Mouse (Mus musculus): ENCODE results near the gene Zfp644.
"Not testable (repeated sequence)": the region's sequence is repeated elsewhere in the genome, so short reads cannot be mapped to it uniquely, and the experiment has no call there.

Gene Zfp644

GRCm38 (mm10) chr5:106696396-106697337 lies at the start of gene Zfp644:
Zfp644 (minus strand) TSS chr5:106697287.
- DNase-seq = peak; percentile 89 to 94

GRCm38 (mm10) chr5:106739716-106740115 lies 42.6 kb upstream of the Zfp644 start:
- no peak for DNase-seq

GRCm38 (mm10) chr5:106723487-106723886 lies 26.4 kb upstream of the Zfp644 start:
- DNase-seq = no peak

- no peak for DNase-seq
Measured at GRCm38 (mm10) chr5:106722771-106723170, 25.7 kb upstream of the Zfp644 start.

- peak; percentile 20 to 47 for DNase-seq
Measured at GRCm38 (mm10) chr5:106711870-106712277, 14.8 kb upstream of the Zfp644 start.

GRCm38 (mm10) chr5:106711220-106711726 lies 14.2 kb upstream of the Zfp644 start:
- peak; percentile 11 to 21 for DNase-seq

DNA sequence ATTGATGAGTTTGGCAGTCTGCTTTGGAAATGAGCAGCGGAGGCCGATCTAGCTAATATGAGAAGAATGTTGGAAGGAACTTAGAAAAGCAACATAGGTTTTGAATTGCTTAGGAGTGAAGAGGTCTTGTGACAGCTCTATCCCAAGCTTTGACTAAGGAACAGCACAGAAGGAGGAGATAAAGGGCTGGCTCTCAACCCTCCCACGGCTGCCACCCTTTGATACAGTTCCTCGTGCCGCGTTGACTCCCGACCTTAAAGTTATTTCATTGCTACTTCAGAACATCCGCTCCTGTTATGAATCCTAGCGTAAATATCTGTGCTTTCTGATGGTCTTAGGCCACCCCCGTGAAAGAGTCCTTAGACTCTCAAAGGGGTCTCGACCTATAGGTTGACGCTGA lies 13.5 kb upstream of the Zfp644 start:
- DNase-seq = peak in 1 of 2 experiments; percentile 10

GRCm38 (mm10) chr5:106710085-106710409 lies 13.0 kb upstream of the Zfp644 start:
- DNase-seq = no peak

DNA sequence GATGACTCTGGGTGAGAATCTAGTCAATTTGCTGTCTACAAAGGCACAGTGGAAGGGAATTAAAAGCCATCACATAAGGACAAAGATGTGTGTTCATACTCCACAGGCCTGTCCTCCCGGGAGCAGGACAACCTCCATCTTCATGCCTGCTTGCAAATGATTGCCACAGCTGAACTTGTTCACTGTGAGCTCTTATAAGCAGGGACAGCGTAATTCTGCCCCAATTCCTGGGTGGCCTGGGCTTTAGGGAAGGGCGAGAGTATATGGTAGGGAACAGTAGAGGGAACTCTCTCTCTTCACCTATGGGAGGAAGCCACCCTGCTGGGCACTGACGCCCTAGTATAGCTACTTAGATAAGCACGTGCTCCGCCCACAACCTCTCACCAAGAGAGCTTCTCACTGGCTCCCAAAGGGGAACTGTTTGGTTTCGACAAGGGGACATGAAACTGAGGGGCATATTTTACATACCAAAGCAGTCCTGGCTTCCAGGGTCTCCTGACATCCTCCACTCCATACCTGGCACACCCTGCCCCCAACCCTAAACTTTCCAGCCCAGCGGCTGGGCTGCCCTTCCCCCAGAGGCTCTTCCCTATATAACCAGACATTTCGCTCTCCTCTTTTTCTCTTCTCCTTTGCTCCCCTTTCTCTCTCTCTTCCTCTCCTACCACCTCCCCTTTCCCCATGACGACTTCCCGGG lies 12.4 kb upstream of the Zfp644 start:
- DNase-seq = no peak

DNA sequence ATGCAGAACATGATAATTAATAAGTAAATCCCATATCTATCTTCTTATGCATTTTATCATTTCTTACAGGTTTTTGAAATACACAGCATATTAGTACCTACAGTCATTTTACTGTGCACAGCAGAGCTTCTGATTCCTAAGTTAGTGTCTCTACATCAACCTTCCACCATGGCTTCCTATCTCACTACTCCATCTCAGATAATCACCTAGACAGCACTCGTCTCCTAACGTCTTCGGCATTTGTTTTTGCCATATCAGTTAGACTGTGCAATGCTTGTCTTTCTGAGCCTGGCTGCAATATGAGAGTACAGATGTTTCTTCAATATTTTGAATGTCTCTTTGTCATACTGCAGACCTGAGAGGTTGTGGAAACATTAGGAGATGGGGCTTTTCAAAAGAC lies 9.3 kb upstream of the Zfp644 start:
- no peak for DNase-seq

- no peak for DNase-seq
Measured at GRCm38 (mm10) chr5:106705162-106705561, 8.1 kb upstream of the Zfp644 start.

DNA sequence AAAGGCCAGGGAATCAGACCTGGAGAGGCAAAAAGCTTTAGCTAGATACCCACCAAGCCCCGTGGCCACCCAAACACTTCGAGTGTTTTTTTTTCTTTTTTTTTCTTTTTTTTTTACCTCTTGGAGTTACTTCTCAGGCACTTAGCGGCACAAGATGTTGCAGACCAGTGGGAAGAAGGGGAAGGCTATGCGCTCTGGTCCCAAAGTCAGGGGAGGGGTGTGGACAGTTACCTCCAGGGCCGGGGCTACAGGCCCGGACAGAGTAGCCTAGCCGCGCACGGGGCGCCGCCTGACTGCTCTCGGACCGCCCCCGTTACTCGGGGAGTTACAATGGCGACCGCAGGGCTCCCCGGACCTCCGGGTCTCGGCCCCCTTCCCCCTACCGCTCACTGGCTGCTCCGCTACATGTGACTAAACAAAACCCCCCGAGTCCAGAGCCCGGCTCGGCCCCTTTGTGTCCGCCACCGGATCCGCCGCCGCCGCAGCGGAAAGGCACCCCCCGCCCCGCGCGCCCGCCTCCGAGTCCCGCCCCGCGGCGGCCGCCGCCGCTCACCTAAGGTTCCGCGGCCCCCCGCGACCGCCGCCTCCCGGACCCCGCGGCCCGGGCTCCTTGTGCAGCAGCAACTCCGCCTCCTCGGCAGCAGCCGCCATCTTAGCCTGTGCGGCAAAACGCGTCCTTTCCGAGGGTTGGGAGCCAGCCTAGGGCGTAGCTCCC lies 1.2 kb downstream of the Zfp644 start:
- DNase-seq = peak; percentile 84 to 90

- no peak for DNase-seq
Measured at GRCm38 (mm10) chr5:106695141-106695540, 1.9 kb downstream of the Zfp644 start.

DNA sequence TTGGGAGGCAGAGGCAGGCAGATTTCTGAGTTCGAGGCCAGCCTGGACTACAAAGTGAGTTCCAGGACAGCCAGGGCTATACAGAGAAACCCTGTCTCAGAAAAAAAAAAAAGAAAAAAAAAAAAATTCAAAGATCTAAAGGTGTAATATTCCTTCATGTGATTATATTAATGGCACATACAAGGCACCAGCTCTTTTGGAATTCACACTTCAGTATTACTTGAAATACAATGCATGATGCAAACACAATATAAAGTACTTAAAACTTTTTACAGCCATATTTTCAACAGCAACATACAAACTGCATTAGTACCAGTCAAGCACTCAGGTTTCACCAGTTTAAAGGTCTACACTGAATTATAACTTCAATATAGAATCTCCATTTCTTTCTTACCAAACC lies 2.4 kb downstream of the Zfp644 start:
- no peak for DNase-seq

DNA sequence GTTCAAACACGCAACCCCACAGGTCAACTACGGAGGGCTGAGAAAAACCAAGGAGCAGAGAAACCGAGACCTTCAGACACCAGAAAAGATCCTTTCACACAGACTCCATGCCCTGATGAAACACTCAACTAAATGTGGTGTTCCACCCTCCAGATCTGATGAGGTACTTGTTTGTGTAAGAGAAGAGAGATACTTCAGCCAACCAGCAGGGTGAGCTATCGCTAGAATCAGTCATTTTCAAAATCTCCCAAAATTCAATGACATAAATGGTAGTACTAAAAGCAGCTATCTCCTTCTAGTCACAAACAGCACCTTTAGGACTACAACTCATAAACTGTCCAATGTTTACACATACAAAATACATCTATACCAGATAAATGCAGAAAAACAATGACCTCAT lies 4.1 kb downstream of the Zfp644 start:
- no peak for DNase-seq

- DNase-seq = no peak
Measured at GRCm38 (mm10) chr5:106680636-106681458, 16.2 kb downstream of the Zfp644 start.

DNA sequence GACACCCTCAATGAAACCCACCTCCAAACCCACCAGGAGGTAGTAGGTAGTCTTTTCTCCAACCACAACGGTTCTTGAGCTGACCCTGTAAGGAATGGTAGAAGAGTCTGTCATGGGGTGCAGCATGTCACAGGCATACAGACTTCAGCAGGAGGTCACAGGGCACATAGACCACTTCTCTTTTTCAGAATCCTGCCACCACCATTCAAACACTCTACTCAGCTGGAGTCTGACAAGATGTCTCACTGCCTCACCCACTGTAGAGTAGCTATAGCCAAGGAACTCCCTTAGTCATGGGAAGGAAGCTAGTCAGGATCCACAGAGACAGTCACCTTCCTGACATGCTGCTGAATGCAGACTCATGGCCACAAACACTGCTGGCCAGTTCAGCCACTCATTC lies 17.4 kb downstream of the Zfp644 start:
- DNase-seq = no peak

GRCm38 (mm10) chr5:106678823-106679222 lies 18.3 kb downstream of the Zfp644 start:
- not testable (repeated sequence) for DNase-seq

DNA sequence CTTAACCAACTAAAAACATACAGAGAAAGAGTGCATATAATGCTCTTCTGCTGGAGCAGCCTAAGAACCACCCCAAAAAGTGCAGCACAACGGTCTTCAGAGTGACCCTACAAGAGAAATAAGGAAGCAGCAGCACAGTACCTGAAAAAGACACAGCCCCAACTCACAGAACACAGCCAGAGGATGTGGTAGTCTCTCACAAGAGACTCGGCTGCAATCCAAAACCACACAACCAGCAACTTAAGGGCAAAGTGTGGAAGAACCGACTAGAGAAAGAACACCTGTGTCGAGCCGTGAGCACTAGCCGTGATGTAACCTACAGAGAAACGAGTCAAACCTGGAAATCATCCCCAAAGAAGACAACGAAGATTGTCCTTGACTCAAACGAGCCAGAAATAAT lies 20.3 kb downstream of the Zfp644 start:
- DNase-seq = no peak

GRCm38 (mm10) chr5:106672597-106672996 lies 24.5 kb downstream of the Zfp644 start:
- DNase-seq = no peak

DNA sequence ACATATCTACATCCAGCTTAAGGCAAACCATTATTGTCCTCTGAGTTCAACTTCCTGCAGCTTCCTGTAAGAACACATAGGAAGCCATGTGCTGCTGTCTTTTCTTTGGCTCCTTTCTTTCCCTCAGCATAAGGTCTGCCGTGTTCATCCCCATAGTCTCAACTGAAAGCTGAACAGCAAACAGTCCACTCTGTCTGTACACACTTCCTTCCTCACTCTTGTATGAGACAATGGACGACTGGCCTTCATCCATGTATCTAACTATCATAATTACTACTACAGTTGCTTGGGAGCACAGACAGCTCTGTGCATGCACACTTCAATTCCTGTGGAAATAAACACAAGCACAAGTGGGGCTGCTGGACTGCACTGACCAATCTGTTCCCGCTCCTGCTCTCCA lies 25.2 kb downstream of the Zfp644 start:
- DNase-seq = no peak

- no peak for DNase-seq
Measured at GRCm38 (mm10) chr5:106664910-106665309, 32.2 kb downstream of the Zfp644 start.
